Mouse (Mus musculus) CH12.LX (cell line): ENCODE measurements around the gene Ccdc60. TPM values are rescaled to one million over a fixed set of nuclear protein-coding genes. Genes with fewer than 3 reads are reported as not detected.

Experiments used
- DNase-seq: peaks from one replicate; pipeline ENCODE4 v3.0.0-alpha.2; 2013; ENCODE audit errors: extremely low read depth
- H3K27ac ChIP-seq: 2 replicates; pipeline ENCODE4 v1.5.1; 2012; ENCODE audit warnings: low read depth, mild to moderate bottlenecking, control low read depth, moderate library complexity; ENCODE audit not compliant: insufficient read depth
- H3K27me3 ChIP-seq: replicated peaks from 2 replicates; pipeline ENCODE3; 2012; ENCODE audit warnings: inconsistent platforms
- H3K36me3 ChIP-seq, 2 experiments: replicated peaks in 1 of 2; 2 replicates each; pipeline versions ENCODE3 to v1.6.1; 2012; ENCODE audit warnings: inconsistent platforms in 1 of 2, low read length in 1 of 2, mild to moderate bottlenecking in 1 of 2, mixed read lengths in 1 of 2, moderate library complexity in 1 of 2; ENCODE audit not compliant: control insufficient read depth in 1 of 2, insufficient read depth in 1 of 2
- H3K4me1 ChIP-seq, 2 experiments: 2 replicates each; pipeline ENCODE4 v1.6.1; 2012; ENCODE audit warnings: inconsistent platforms in 1 of 2, moderate library complexity in 1 of 2; ENCODE audit not compliant: insufficient read depth in 2 of 2, control insufficient read depth in 1 of 2
- H3K4me2 ChIP-seq: 2 replicates; pipeline ENCODE4 v1.6.1; 2012; ENCODE audit warnings: low read depth, mild to moderate bottlenecking, control low read depth; ENCODE audit not compliant: poor library complexity, insufficient read depth, severe bottlenecking
- H3K4me3 ChIP-seq, 3 experiments: fragments of 150-350 bp in 1 of 3; sonication (generic) in 1 of 3; replicated peaks in 1 of 3; 2 replicates each; pipeline versions ENCODE3 to v1.5.1; 2011 to 2012; ENCODE audit warnings: low read depth in 2 of 3, low read length in 2 of 3, mild to moderate bottlenecking in 2 of 3, moderate library complexity in 2 of 3, control low read depth in 1 of 3, improper control_type of control experiment in 1 of 3, inconsistent platforms in 1 of 3, mixed read lengths in 1 of 3; ENCODE audit not compliant: poor library complexity in 1 of 3
- H3K79me2 ChIP-seq: replicated peaks from 2 replicates; pipeline ENCODE4 v1.6.1; 2012; ENCODE audit warnings: mild to moderate bottlenecking, moderate library complexity; ENCODE audit not compliant: control insufficient read depth, poor library complexity, insufficient read depth, severe bottlenecking; ENCODE audit errors: extremely low read depth
- H3K9ac ChIP-seq: 2 replicates; pipeline ENCODE4 v1.6.1; 2012; ENCODE audit warnings: low read depth, mild to moderate bottlenecking, control low read depth, moderate library complexity; ENCODE audit not compliant: insufficient read depth
- H3K9me3 ChIP-seq: replicated peaks from 2 replicates; pipeline ENCODE3; 2012; ENCODE audit warnings: low read length, inconsistent platforms, mixed read lengths
- CHD1 ChIP-seq: IDR thresholded peaks from 2 replicates; pipeline ENCODE4 v1.6.1; 2012; ENCODE audit warnings: low read depth, low read length, improper control_type of control experiment, inconsistent platforms
- CHD2 ChIP-seq: IDR thresholded peaks from 2 replicates; pipeline ENCODE4 v1.6.1; 2011; ENCODE audit warnings: low read length, improper control_type of control experiment
- CTCF ChIP-seq, 2 experiments: IDR thresholded peaks in 1 of 2; conservative IDR thresholded peaks in 1 of 2; 2 replicates each; pipeline ENCODE4 v1.5.1; 2011 to 2012; ENCODE audit warnings: low read depth in 2 of 2, low read length in 2 of 2, improper control_type of control experiment in 1 of 2, inconsistent platforms in 1 of 2, mild to moderate bottlenecking in 1 of 2, moderate library complexity in 1 of 2
- E2F4 ChIP-seq: IDR thresholded peaks from 2 replicates; pipeline ENCODE4 v1.6.1; 2011; ENCODE audit warnings: low read depth, low read length, improper control_type of control experiment; ENCODE audit not compliant: insufficient replicate concordance
- ETS1 ChIP-seq: conservative IDR thresholded peaks from 2 replicates; pipeline ENCODE4 v1.6.1; 2012; ENCODE audit warnings: low read depth, mild to moderate bottlenecking, inconsistent platforms, low read length, improper control_type of control experiment, moderate library complexity
- GABPA ChIP-seq: IDR thresholded peaks from 2 replicates; pipeline ENCODE4 v1.6.1; 2012; ENCODE audit warnings: low read depth, low read length, improper control_type of control experiment, inconsistent platforms; ENCODE audit not compliant: insufficient replicate concordance
- HCFC1 ChIP-seq: IDR thresholded peaks from 2 replicates; pipeline ENCODE4 v1.6.1; 2012; ENCODE audit warnings: low read depth, mild to moderate bottlenecking, inconsistent platforms, low read length, improper control_type of control experiment
- JUN ChIP-seq: IDR thresholded peaks from 2 replicates; pipeline ENCODE4 v1.6.1; 2011; ENCODE audit warnings: low read depth, mild to moderate bottlenecking, low read length, improper control_type of control experiment, moderate library complexity; ENCODE audit not compliant: insufficient read depth
- MAFK ChIP-seq: IDR thresholded peaks from 2 replicates; pipeline ENCODE4 v1.6.1; 2011; ENCODE audit warnings: low read length, improper control_type of control experiment; ENCODE audit not compliant: insufficient replicate concordance
- MAX ChIP-seq: IDR thresholded peaks from 2 replicates; pipeline ENCODE4 v1.6.1; 2011; ENCODE audit warnings: low read length, improper control_type of control experiment
- MEF2A ChIP-seq: IDR thresholded peaks from 2 replicates; pipeline ENCODE4 v1.6.1; 2014; ENCODE audit warnings: low read depth, mild to moderate bottlenecking, inconsistent platforms, low read length, improper control_type of control experiment, borderline replicate concordance
- MYC ChIP-seq: IDR thresholded peaks from 2 replicates; pipeline ENCODE4 v1.6.1; 2011; ENCODE audit warnings: low read depth, mild to moderate bottlenecking, improper control_type of control experiment, low read length
- NELFE ChIP-seq: IDR thresholded peaks from 2 replicates; pipeline ENCODE4 v1.6.1; 2011; ENCODE audit warnings: low read depth, low read length, improper control_type of control experiment
- POLR2A ChIP-seq: IDR thresholded peaks from 2 replicates; pipeline ENCODE4 v1.6.1; 2011; ENCODE audit warnings: low read depth, mild to moderate bottlenecking, improper control_type of control experiment, low read length
- POLR2AphosphoS2 ChIP-seq: IDR thresholded peaks from 2 replicates; pipeline ENCODE4 v1.6.1; 2011; ENCODE audit warnings: low read depth, low read length, improper control_type of control experiment
- SIN3A ChIP-seq: IDR thresholded peaks from 2 replicates; pipeline ENCODE4 v1.6.1; 2012; ENCODE audit warnings: low read length, improper control_type of control experiment, inconsistent platforms
- SMC3 ChIP-seq: IDR thresholded peaks from 2 replicates; pipeline ENCODE4 v1.6.1; 2011; ENCODE audit warnings: low read depth, low read length, improper control_type of control experiment
- TCF12 ChIP-seq: IDR thresholded peaks from 2 replicates; pipeline ENCODE4 v1.6.1; 2014; ENCODE audit warnings: low read depth, mild to moderate bottlenecking, inconsistent platforms, low read length, improper control_type of control experiment
- UBTF ChIP-seq: IDR thresholded peaks from 2 replicates; pipeline ENCODE4 v1.6.1; 2012; ENCODE audit warnings: low read depth, mild to moderate bottlenecking, inconsistent platforms, low read length, improper control_type of control experiment, moderate library complexity
- USF1 ChIP-seq: IDR thresholded peaks from 2 replicates; pipeline ENCODE4 v1.6.1; 2014; ENCODE audit warnings: low read depth, mild to moderate bottlenecking, inconsistent platforms, low read length, improper control_type of control experiment
- USF2 ChIP-seq: conservative IDR thresholded peaks from 2 replicates; pipeline ENCODE4 v1.6.1; 2011; ENCODE audit warnings: low read depth, low read length, improper control_type of control experiment
- ZC3H11A ChIP-seq: IDR thresholded peaks from 2 replicates; pipeline ENCODE4 v1.6.1; 2012; ENCODE audit warnings: low read depth, mild to moderate bottlenecking, inconsistent platforms, low read length, improper control_type of control experiment
- ZNF384 ChIP-seq: IDR thresholded peaks from 2 replicates; pipeline ENCODE4 v1.6.1; 2012; ENCODE audit warnings: low read depth, low read length, improper control_type of control experiment, inconsistent platforms
- dilution Hi-C: fragments of 300-500 bp; cut with MboI; formaldehyde crosslinking; loops from 2 replicates; pipeline ENCODE4 v1.14.3; 2020; ENCODE audit warnings: low sequenced_read_pairs; ENCODE audit not compliant: extremely low pct_unique_long_range_greater_than_20kb, extremely low pct_ligation_motif_present
- in situ Hi-C: fragments of 300-500 bp; cut with MboI; formaldehyde crosslinking; loops from 3 replicates; pipeline ENCODE4 v1.14.3; 2019; ENCODE audit warnings: low sequenced_read_pairs, low pct_ligation_motif_present, low pct_unique_long_range_greater_than_20kb, mixed read lengths
- polyA plus RNA-seq: library from polyadenylated mRNA; unstranded; fragments of >175 nt; gene quantifications from 2 replicates; pipeline ENCODE4 v1.2.1, GENCODE M21; 2012; ENCODE audit warnings: low read depth; ENCODE audit not compliant: insufficient read length
- total RNA-seq, 2 experiments: library from RNA; depleted of rRNA; stranded (reverse); fragments of 300-350 nt in 1 of 2; fragments of >200 nt in 1 of 2; gene quantifications; 2 replicates each; pipeline ENCODE4 v1.2.3; 2012 to 2014

Ccdc60 gene
- total and polyA plus RNA-seq, 3 experiments: not detected

DNA sequence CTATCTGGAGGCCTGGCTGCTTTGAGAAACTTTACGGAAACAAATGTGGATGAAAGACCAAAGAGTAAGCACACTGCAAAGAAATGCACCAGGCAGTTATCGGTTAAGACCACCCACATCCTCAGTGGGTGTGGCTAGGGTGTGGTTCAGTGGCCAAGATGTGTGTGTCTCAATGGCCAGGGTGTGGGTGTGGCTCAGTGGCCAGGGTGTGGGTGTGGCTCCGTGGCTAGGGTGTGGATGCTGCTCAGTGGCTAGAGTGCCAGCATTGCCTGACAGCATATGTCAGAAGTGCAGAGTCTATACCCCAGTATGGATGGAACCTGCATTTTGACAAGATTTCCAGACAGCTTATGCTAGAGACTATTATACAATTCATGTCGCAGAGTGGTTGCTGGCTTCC, 34.9 kb downstream of the Ccdc60 start:
- peaks cover 75% of the 10 kb centered on the region for H3K9me3 ChIP-seq
- no peak overlapping the region for H3K27ac ChIP-seq
- in situ Hi-C loops (no loop called here), dilution Hi-C loops (no loop called here)
- no peaks in the 10 kb centered on the region for H3K4me1 ChIP-seq
- no peak for DNase-seq
- H3K4me3 ChIP-seq: no peak overlapping the region
- no peak for TF ChIP-seq MAX
- TF ChIP-seq SMC3: no peak
- TF ChIP-seq CTCF (conservative IDR thresholded peaks at IDR 0.05 in 1 of 2, IDR thresholded peaks at IDR 0.05 in 1 of 2; ENCODE audit: low read depth in 2 of 2, low read length in 2 of 2): no peak
- TF ChIP-seq POLR2A: no peak
- no peak for TF ChIP-seq TCF12
- no peak for TF ChIP-seq USF2
- TF ChIP-seq, all 38 proteins: peak for 0
- H3K36me3 ChIP-seq: no peaks in the 10 kb centered on the region
- no peak overlapping the region for H3K9ac ChIP-seq
- no peak overlapping the region for H3K4me2 ChIP-seq
- no peaks in the 10 kb centered on the region for H3K79me2 ChIP-seq
- no peaks in the 10 kb centered on the region for H3K27me3 ChIP-seq

DNA sequence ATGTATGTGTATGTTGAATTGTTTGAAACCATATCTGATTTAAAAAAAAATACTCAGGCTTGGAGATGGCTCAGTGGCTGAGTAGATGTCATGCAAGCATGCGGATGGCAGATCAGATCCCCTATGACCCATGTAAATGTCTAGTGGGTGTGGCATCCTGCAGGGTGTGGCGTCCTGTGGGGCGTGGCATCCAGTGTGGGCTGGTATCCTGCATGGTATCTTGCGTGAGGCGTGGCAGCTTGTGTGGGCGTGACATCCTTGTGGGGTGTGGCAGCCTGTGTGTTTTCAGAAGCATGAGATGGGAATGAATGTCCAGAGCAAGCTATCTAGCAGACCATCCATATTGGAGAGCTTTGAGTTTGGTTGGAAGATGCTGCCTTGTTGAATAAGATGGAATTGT, 36.6 kb downstream of the Ccdc60 start:
- no peak overlapping the region for H3K4me3 ChIP-seq
- DNase-seq: no peak
- H3K4me1 ChIP-seq: no peaks in the 10 kb centered on the region
- no peak overlapping the region for H3K27ac ChIP-seq
- H3K4me2 ChIP-seq: no peak overlapping the region
- peaks cover 63% of the 10 kb centered on the region for H3K9me3 ChIP-seq
- H3K36me3 ChIP-seq: no peaks in the 10 kb centered on the region
- H3K27me3 ChIP-seq: no peaks in the 10 kb centered on the region
- H3K79me2 ChIP-seq: no peaks in the 10 kb centered on the region
- in situ Hi-C loops (no loop called here), dilution Hi-C loops (no loop called here)
- H3K9ac ChIP-seq: no peak overlapping the region
- TF ChIP-seq USF1: no peak
- no peak for TF ChIP-seq NELFE
- TF ChIP-seq POLR2A: no peak
- TF ChIP-seq MEF2A: no peak
- TF ChIP-seq JUN: no peak
- no peak for TF ChIP-seq SIN3A
- no peak for TF ChIP-seq HCFC1
- TF ChIP-seq MAFK: no peak
- no peak for TF ChIP-seq ETS1
- TF ChIP-seq CHD2: no peak
- TF ChIP-seq SMC3: no peak
- no peak for TF ChIP-seq E2F4
- TF ChIP-seq CHD1: no peak
- TF ChIP-seq GABPA: no peak
- TF ChIP-seq MYC: no peak
- no peak for TF ChIP-seq ZC3H11A
- TF ChIP-seq CTCF (conservative IDR thresholded peaks at IDR 0.05 in 1 of 2, IDR thresholded peaks at IDR 0.05 in 1 of 2; ENCODE audit: low read depth in 2 of 2, low read length in 2 of 2): no peak
- no peak for TF ChIP-seq ZNF384
- TF ChIP-seq POLR2AphosphoS2: no peak
- TF ChIP-seq UBTF: no peak
